ENCODE assay signal across 45 mouse cellular contexts in the genomic region with DNA sequence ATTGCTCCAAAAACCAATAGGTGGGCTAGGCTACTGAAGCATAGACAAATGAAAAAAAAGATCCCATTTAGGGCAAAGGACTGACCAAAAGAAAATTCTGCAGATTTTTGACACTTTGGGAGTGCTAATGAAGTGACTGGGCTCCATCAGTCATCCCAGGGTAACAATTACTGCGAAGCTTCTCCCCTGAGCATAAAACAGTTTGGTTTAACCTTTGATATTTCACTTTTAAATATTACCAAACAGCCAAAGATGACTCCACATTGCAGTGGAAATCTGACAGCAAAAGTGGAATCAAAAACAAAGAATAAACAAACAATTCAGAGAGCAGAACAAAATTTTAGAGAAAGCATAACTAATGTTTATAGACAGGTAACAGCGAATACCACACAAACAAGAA. TPM values are rescaled to one million over a fixed set of nuclear protein-coding genes. Genes with fewer than 3 reads are reported as not detected.
"Had no signal": no experiment of that assay in that cellular context is flagged by ENCODE, and none has a peak within 500 bp of the region (broad histone marks: within the 10 kb centered on the region; RNA-seq: fewer than 3 reads in every experiment).

No protein-coding gene starts in this region.

- DNase-seq: heart, adult 2 months; heart, postnatal 10 days; heart, postnatal 14 days; heart, postnatal 36 days; heart, postnatal 4 days; kidney, adult 8-10 months; kidney, postnatal 10 days; kidney, postnatal 14 days; kidney, postnatal 25 days; kidney, postnatal 36 days; kidney, postnatal 4 days; layer of hippocampus, adult 9-11 months; layer of hippocampus, postnatal 36 days had no signal

- H3K36me3 ChIP-seq: heart, embryonic 10.5 days; heart, embryonic 12.5 days; heart, embryonic 13.5 days; heart, embryonic 15.5 days; hindbrain, embryonic 10.5 days; hindbrain, embryonic 12.5 days; hindbrain, embryonic 13.5 days; hindbrain, embryonic 15.5 days; intestine, embryonic 15.5 days; kidney, embryonic 15.5 days had no signal

- H3K9me3 ChIP-seq: heart, embryonic 10.5 days; heart, embryonic 12.5 days; heart, embryonic 13.5 days; heart, embryonic 15.5 days; hindbrain, embryonic 10.5 days; hindbrain, embryonic 12.5 days; hindbrain, embryonic 13.5 days; hindbrain, embryonic 15.5 days; intestine, embryonic 15.5 days; kidney, embryonic 15.5 days had no signal

- H3K27ac ChIP-seq: heart, adult 2 months; heart, embryonic 10.5 days; heart, embryonic 13.5 days; heart, embryonic 15.5 days; hindbrain, embryonic 10.5 days; hindbrain, embryonic 12.5 days; hindbrain, embryonic 13.5 days; hindbrain, embryonic 14.5 days; hindbrain, embryonic 15.5 days; hindbrain, postnatal 0 days; intestine, embryonic 15.5 days; kidney, embryonic 15.5 days; kidney, postnatal 0 days; layer of hippocampus, adult 2 months; left cerebral cortex, adult 2 months had no signal

- H3K9ac ChIP-seq: heart, embryonic 12.5 days; heart, embryonic 13.5 days; heart, embryonic 15.5 days; hindbrain, embryonic 12.5 days; hindbrain, embryonic 13.5 days; hindbrain, embryonic 14.5 days; hindbrain, embryonic 15.5 days; intestine, embryonic 15.5 days; kidney, embryonic 15.5 days had no signal

- H3K27me3 ChIP-seq: hindbrain, embryonic 12.5 days; intestine, embryonic 15.5 days; kidney, embryonic 15.5 days had no signal

- H3K4me2 ChIP-seq: heart, embryonic 11.5 days; heart, embryonic 12.5 days; heart, embryonic 13.5 days; heart, embryonic 15.5 days; hindbrain, embryonic 12.5 days; hindbrain, embryonic 13.5 days; hindbrain, embryonic 14.5 days; hindbrain, embryonic 15.5 days; intestine, embryonic 15.5 days; kidney, embryonic 15.5 days had no signal

- ATAC-seq: hindbrain, embryonic 16.5 days; hindbrain, postnatal 0 days; inflammation-experienced regulatory T-cells, adult 6 months; intestine, embryonic 15.5 days; intestine, embryonic 16.5 days; intestine, postnatal 0 days had no signal

- H3K4me1 ChIP-seq: heart, embryonic 10.5 days; heart, embryonic 12.5 days; hindbrain, embryonic 12.5 days; hindbrain, embryonic 15.5 days; intestine, embryonic 15.5 days had no signal

- H3K4me3 ChIP-seq: heart, adult 2 months; heart, embryonic 10.5 days; heart, embryonic 12.5 days; heart, embryonic 13.5 days; heart, embryonic 15.5 days; hindbrain, embryonic 10.5 days; hindbrain, embryonic 12.5 days; hindbrain, embryonic 13.5 days; hindbrain, embryonic 15.5 days; intestine, embryonic 15.5 days; kidney, embryonic 15.5 days; layer of hippocampus, adult 2 months; left cerebral cortex, adult 2 months had no signal

RNA-seq across cellular contexts. Expression of gene Clrn2, which starts 27.6 kb away (rescaled TPM):
- total RNA-seq: heart, adult 2 months; heart, adult 8-10 months; heart, postnatal 10 days; heart, postnatal 14 days; heart, postnatal 25 days; heart, postnatal 36 days; heart, postnatal 4 days; hematopoietic stem cell, adult 5-6 weeks; hindbrain, postnatal 0 days; layer of hippocampus, postnatal 10 days had no signal
- polyA plus RNA-seq: heart, adult 2 months; heart, embryonic 10.5 days; heart, embryonic 11.5 days; heart, embryonic 12.5 days; heart, embryonic 13.5 days; heart, embryonic 14.5 days; heart, embryonic 15.5 days; heart, embryonic 16.5 days; heart, postnatal 0 days; hindbrain, embryonic 11.5 days; inflammation-experienced regulatory T-cells, adult 6 months; intestine, embryonic 14.5 days; intestine, embryonic 15.5 days; intestine, embryonic 16.5 days; intestine, postnatal 0 days; kidney, embryonic 14.5 days; kidney, embryonic 15.5 days; kidney, embryonic 16.5 days; kidney, postnatal 0 days; large intestine, adult 2 months had no signal
